In the genomic region with DNA sequence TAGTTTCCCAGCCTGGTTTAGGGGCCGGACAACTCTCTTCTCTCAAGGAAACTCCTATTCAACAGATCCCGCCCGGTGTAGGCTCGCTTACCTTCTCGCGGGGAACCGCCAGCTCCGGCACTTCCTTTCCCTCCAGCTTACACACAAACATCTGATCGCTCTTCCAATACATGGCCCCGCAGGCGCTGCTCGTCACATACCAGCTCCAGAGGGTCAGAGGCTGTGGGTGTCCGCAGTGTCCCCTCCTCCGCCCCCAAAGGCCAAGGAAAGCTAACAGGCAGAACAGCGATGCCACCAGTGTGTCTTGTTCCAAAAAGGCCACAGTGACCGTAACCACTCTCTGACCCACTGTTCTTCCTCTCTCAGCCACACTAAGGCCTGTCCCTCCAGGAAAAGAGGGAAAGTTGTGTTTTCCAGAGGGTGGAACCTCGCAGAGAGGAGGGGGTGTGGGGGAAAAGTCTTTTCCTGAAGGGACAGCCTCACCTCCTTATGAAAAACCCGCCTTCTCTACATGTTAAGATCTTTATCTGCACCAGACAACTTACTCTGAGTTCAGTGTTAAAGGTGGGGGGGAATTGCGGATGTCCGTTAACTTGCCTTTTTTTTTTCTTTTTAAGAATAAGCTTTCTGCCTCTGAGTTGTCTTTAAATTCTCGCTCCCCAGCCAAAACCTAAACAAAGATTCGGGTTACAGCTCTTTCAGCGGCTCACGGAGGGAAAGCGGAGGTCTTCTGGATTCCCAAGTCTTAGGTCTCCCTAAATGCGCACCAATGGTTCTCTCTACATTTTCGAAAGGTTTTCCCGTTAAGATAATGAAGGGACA, we compare ENCODE assay signal across 8 mouse cellular contexts. TPM values are rescaled to one million over a fixed set of nuclear protein-coding genes. Genes with fewer than 3 reads are reported as not detected.
DNase-seq lines count a peak whose midpoint lies in the region; ATAC-seq and TF ChIP-seq lines count a peak whose summit lies in the region.
"Had no signal": no experiment of that assay in that cellular context is flagged by ENCODE, and none has a peak within 500 bp of the region (broad histone marks: within the 10 kb centered on the region; RNA-seq: fewer than 3 reads in every experiment).

TSS of gene Lhx8 (minus strand) at position 479 of the 822 bp plus-strand sequence.

- 0 out of 2 replicates have a peak within 1 kb of the TSS, but pooled peaks have one; percentile 1 for H3K4me3 ChIP-seq in neural tube, embryonic 11.5 days (ENCODE audit: low read depth, low read length)
- H3K4me3 ChIP-seq in embryonic fibroblast, embryonic 13.5 days (ENCODE audit: insufficient read depth, low read length): peak within 1 kb of the TSS; percentile 13
- peak within 1 kb of the TSS; percentile 17 for H3K4me3 ChIP-seq in hindbrain, embryonic 11.5 days (ENCODE audit: low read depth, low read length)

- no peak within 1 kb of the TSS for H3K27ac ChIP-seq in neural tube, embryonic 11.5 days (ENCODE audit: low read depth, low read length)
- H3K27ac ChIP-seq in embryonic fibroblast, embryonic 13.5 days (ENCODE audit: insufficient read depth, low read length): no peak within 1 kb of the TSS
- no peak within 1 kb of the TSS for H3K27ac ChIP-seq in hindbrain, embryonic 11.5 days (ENCODE audit: low read depth, low read length)

- H3K27me3 ChIP-seq in neural tube, embryonic 11.5 days (ENCODE audit: control insufficient read depth, insufficient read depth, low read length): peaks cover 91% of the 10 kb centered on the region
- peaks cover 77% of the 10 kb centered on the region for H3K27me3 ChIP-seq in hindbrain, embryonic 11.5 days (ENCODE audit: control insufficient read depth, insufficient read depth, low read length)

- no peak within 1 kb of the TSS for H3K9ac ChIP-seq in neural tube, embryonic 11.5 days (ENCODE audit: low read length)
- H3K9ac ChIP-seq in hindbrain, embryonic 11.5 days (ENCODE audit: low read depth, low read length): no peak within 1 kb of the TSS

- H3K9me3 ChIP-seq in neural tube, embryonic 11.5 days (ENCODE audit: control insufficient read depth, low read length): no peaks in the 10 kb centered on the region
- H3K9me3 ChIP-seq in hindbrain, embryonic 11.5 days (ENCODE audit: control insufficient read depth, low read length): no peaks in the 10 kb centered on the region

- peaks cover 15% of the 10 kb centered on the region for H3K4me1 ChIP-seq in neural tube, embryonic 11.5 days (ENCODE audit: control insufficient read depth, insufficient read depth, low read length)
- H3K4me1 ChIP-seq in embryonic fibroblast, embryonic 13.5 days (ENCODE audit: control insufficient read depth, insufficient read depth, low read length): no peaks in the 10 kb centered on the region
- H3K4me1 ChIP-seq in hindbrain, embryonic 11.5 days (replicated peaks; ENCODE audit: control insufficient read depth, insufficient read depth, low read length): peaks cover 16% of the 10 kb centered on the region

- no peak for ATAC-seq in neural tube, embryonic 11.5 days (ENCODE audit: insufficient read depth, low FRiP score, low TSS enrichment)
- ATAC-seq in hindbrain, embryonic 11.5 days (ENCODE audit: low FRiP score): no peak
- ATAC-seq in inflammation-experienced regulatory T-cells, adult 6 months: no peak

- TF ChIP-seq CTCF in embryonic fibroblast, embryonic 13.5 days (IDR thresholded peaks at IDR 0.05; ENCODE audit: borderline replicate concordance, insufficient read depth, low read length): no peak

- TF ChIP-seq POLR2A in embryonic fibroblast, embryonic 13.5 days (IDR thresholded peaks at IDR 0.05; ENCODE audit: low read depth, low read length): no peak

- WGBS in neural tube, embryonic 11.5 days: under 1% methylated on average over 28 of the region's 28 CpGs
- under 1% methylated on average over 28 of the region's 28 CpGs for WGBS in hindbrain, embryonic 11.5 days

- no peaks in the 10 kb centered on the region for H3K36me3 ChIP-seq in neural tube, embryonic 11.5 days (ENCODE audit: control insufficient read depth, insufficient read depth, low read length)
- no peaks in the 10 kb centered on the region for H3K36me3 ChIP-seq in hindbrain, embryonic 11.5 days (ENCODE audit: control insufficient read depth, insufficient read depth, low read length)

- peak; percentile 66 for DNase-seq in neural tube, embryonic 11.5 days (ENCODE audit: low spot score)
- no peak for DNase-seq in neural tube, embryonic 10.5 days (ENCODE audit: extremely low spot score, low spot score)
- peak; percentile 72 for DNase-seq in hindbrain, embryonic 11.5 days (ENCODE audit: low spot score)
- peak; percentile 9 for DNase-seq in lung, postnatal 36 days
- DNase-seq in adrenal gland, postnatal 4 days (ENCODE audit: low spot score in 2 of 2): no peak

- H3K4me2 ChIP-seq in neural tube, embryonic 11.5 days (ENCODE audit: low read depth): peak within 1 kb of the TSS; percentile 20; the same call in 1 of the 2 replicates
- H3K4me2 ChIP-seq in hindbrain, embryonic 11.5 days (replicated peaks; ENCODE audit: low read depth, low read length): peak within 1 kb of the TSS; percentile 21; the same call in 1 of the 2 replicates

RNA-seq across cellular contexts. Expression of gene Lhx8, which starts in this region (rescaled TPM):
- polyA plus RNA-seq in neural tube, embryonic 11.5 days (2014; fragmentation: Nextera tagmentation; extraction: Ambion mirVana): 0.22 and 0.27 TPM in 2 replicates
- 2.0 and 7.8 TPM in 2 replicates for polyA plus RNA-seq in embryonic fibroblast, embryonic 13.5 days (2011; ENCODE audit: insufficient read length, low read depth, missing spikeins)
- polyA plus RNA-seq in hindbrain, embryonic 11.5 days (2014; fragmentation: Nextera tagmentation; extraction: Ambion mirVana): 1.2 and 2.7 TPM in 2 replicates
- polyA plus RNA-seq in inflammation-experienced regulatory T-cells, adult 6 months (2017; shearing (Covaris generic)): not detected
- total RNA-seq in adrenal gland, postnatal 4 days (2021): under 1 TPM; 0.34 to 0.50 TPM
- polyA plus RNA-seq: liver, embryonic 16.5 days had no signal

Comparison
In these comparisons a context has a peak if more than half of its experiments do, and no peak if none do; other contexts are left out.
1. Peak in DNase-seq, H3K4me3 ChIP-seq and H3K4me2 ChIP-seq in neural tube, embryonic 11.5 days; RNA of the gene not detected or under 1 TPM.
2. DNase-seq: peak in hindbrain, embryonic 11.5 days (single experiment) and lung, postnatal 36 days (single experiment); none in neural tube, embryonic 10.5 days (single experiment) and adrenal gland, postnatal 4 days (0 of 2).
3. Peak in every context shown above with its lines, with median percentiles within 50 percentile points of each other: H3K4me3 ChIP-seq.